Mouse (Mus musculus) stomach, postnatal 0 days (tissue): ENCODE data around the gene Vipas39.

Experiments used
- CTCF ChIP-seq: IDR thresholded peaks from 2 replicates; pipeline ENCODE4 v1.5.1; 2016; ENCODE audit warnings: antibody characterized with exemption, low read depth, mild to moderate bottlenecking, moderate library complexity
- EP300 ChIP-seq: optimal IDR thresholded peaks from 2 replicates; pipeline ENCODE3; 2016; ENCODE audit warnings: antibody characterized with exemption

GRCm38 (mm10) chr12:87299657-87300440 lies 33.8 kb upstream of the Vipas39 start, which contains the start of gene Ism2:
- no peak for TF ChIP-seq CTCF
- no peak for TF ChIP-seq EP300
